Mouse (Mus musculus) NIH3T3 (cell line): ENCODE measurements around the gene S100b.

Experiments used
- DNase-seq: peaks from one replicate; pipeline ENCODE4 v3.0.0-alpha.2; 2012; ENCODE audit warnings: low read depth

Gene S100b

GRCm38 (mm10) chr10:76253536-76253935 lies at the start of gene S100b:
TSS of gene S100b (plus strand) at chr10:76253853.
- DNase-seq = peak; percentile 79

- DNase-seq = no peak
These were observed 46.3 kb upstream of the S100b start for GRCm38 (mm10) chr10:76207262-76207796.

GRCm38 (mm10) chr10:76209241-76209640 lies 44.4 kb upstream of the S100b start:
- DNase-seq = no peak

- DNase-seq = no peak
These were observed 42.8 kb upstream of the S100b start for GRCm38 (mm10) chr10:76210806-76211205.

GRCm38 (mm10) chr10:76212121-76212520 lies 41.5 kb upstream of the S100b start:
- no peak for DNase-seq

DNA sequence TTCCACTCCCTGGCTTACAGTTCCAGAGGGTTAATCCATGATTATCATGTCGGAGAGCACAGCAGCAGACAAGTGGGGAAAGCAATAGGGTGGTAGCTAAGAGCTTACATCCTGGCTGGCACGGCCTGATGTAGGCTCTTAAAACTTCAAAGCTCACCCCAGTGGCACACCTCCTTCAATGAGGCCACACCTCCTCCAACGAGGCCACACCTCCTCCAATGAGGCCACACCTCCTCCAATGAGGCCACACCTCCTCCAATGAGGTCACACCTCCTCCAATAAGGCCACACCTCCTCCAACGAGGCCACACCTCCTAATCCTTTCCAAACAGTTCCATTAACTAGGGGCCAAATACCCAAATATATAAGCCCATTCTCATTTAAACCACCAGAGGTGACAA lies 39.5 kb upstream of the S100b start:
- no peak for DNase-seq

DNA sequence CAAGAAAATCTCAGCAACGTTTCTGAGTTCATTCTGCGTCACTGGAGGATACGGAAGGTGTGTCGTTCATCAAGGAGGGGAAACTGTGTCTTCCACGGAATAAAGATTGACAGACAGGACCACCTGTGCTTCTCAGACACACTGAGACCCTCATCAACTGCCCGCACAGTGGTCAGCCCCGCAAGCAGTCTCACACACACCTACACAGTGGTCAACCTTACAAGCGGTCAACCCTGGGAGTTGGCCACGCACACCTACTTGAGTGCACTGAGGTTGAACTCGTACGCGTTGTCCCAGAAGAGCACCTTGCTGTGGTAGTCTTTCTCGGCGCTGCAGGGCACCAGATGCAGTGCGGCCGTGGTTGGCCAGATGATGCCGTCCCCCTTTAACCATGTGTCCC lies 36.6 kb upstream of the S100b start:
- no peak for DNase-seq

DNA sequence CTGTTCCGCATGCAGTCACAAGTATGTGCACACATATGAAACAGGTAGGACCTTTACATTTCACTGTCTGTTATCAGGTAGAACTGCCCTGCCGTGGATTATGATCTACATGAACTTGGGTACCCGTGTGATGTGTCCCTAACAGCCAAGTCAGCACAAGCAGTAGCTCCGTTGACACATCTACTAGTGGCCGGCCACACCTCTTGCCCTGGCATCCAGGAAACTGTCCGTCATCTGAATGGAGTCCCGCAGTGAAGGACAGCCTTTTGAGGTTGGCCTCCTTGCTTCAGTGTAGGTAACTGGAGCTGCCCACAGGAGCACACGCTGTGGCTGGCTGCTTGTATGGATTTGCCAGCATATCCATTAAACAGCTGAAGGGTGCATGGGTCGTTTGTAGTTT lies 35.4 kb upstream of the S100b start:
- DNase-seq = no peak

DNA sequence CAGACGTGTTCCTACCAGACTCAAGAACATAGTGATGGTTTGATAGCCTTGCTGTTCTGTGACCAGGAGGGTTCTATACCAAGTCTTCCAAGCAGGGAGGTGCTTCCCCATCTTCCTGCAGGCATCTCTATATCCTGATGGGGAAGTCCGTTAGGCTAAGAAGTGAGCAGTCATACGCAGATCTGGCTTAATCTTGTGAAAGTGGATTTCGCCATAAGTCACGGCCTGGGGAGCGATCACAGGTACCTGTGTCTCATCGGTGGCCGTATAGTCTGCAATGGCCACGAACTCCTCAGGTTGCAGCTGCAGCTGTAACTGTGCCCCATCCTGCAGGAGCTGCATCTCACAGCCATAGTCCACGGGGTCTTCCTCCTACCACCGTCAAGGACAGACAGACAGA lies 27.7 kb upstream of the S100b start:
- no peak for DNase-seq

- peak; percentile 34 for DNase-seq
These were observed 24.0 kb upstream of the S100b start for GRCm38 (mm10) chr10:76229627-76230026.

DNA sequence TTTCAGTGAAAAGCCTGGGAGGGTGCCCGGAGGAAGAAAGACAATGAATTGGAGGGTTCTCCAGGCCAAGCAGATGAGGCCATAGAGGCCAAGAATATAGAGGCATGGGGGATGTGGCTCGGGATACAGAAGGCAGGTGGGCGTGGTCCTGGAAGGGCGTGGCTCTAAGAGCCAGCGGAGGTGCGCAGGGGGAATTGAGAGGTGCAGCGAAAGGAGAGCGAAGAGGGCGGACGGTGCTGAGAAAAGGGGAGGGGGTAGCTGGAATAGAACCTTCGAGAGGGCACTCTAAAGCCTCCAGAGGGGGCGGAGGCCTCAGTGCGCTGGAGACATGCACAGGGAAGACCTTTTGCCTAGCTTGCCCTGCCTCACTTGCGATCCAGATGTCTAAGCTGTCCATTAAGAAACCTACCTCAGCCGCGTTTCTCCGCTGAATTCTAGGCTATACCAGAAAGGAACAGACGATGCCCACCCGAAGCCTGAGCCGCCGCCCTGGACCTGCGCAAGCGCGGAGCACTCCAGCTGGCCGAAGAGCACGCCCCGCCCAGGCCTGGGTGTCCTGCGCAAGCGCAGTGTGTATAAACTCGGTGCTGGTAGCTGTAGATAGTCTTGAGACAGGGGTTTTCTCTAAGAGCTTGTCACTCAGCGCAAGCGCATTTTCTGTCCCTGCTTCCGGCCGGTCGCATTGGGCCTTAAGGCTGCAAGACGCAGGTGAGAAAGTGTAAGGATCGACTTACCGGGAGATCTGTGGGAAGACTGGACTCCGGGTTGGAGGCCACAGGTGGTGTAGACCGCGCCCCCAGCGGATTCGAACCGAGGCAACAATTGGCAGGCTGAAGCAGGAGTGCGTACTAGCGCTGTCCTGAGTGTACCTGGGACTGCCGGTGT lies 16.1 kb upstream of the S100b start, which contains the start of gene Prmt2:
Gene Prmt2, minus strand, starts transcription at position 525 of the 885 bp plus-strand sequence.
- DNase-seq = peak; percentile 98

GRCm38 (mm10) chr10:76239401-76239800 lies 14.3 kb upstream of the S100b start:
- DNase-seq = no peak

GRCm38 (mm10) chr10:76245106-76245505 lies 8.5 kb upstream of the S100b start:
- DNase-seq = no peak

- no peak for DNase-seq
These were observed 7.1 kb upstream of the S100b start for GRCm38 (mm10) chr10:76246601-76247000.

DNA sequence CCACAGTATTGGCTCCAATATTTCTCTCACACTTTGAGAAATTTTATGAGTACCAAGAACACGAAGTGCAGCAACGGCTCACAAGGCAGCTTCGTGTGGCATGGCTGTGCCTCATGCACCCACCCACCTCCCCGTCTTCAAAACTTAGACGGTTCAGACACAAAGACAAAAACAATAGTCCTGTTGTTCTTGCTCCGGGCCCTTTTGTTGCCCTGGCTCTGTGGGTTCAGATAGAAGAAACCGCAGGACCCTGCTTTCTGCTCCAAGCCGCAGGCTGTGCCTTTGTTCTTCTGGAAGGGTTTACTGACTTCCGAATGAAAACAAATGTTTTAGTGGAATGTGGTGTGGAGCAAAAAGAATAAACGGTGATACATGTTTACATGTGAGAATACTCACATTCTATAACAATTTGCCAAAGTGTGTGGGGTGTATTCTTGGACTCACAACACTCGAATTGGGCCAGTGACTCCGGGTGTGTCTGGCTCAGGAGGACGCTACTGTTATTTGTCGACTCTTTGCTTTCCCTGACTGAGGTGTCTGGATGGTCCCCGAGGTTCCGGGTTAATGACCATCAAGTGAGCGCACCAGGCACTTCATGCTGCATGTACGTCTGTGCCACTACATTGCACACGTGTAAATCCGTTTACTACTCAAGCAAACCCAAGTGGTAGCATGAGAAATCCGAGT lies 5.5 kb upstream of the S100b start:
- DNase-seq = no peak

GRCm38 (mm10) chr10:76248647-76248968 lies 5.0 kb upstream of the S100b start:
- no peak for DNase-seq

DNA sequence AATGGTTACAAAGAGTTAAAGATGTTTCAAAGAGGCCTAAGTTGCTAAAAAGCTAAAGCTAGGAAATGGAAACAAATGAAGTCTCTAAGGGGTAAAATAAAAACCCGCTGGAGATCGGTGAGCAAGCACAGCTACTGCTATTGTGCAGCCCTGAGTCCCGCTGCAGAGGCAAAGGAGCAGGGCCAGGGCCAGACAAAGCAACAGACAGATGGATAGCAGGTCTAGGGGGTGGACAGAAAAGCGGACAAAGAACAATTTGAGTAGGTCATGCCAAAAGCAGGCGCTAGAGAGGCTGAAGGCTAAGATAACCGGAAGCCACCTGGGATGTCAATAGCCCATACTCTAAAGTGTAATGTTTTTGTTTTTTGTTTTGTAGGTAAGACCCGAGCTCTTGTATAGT lies 2.8 kb upstream of the S100b start:
- no peak for DNase-seq

- no peak for DNase-seq
These were observed 574 bp upstream of the S100b start for GRCm38 (mm10) chr10:76253079-76253478.

DNA sequence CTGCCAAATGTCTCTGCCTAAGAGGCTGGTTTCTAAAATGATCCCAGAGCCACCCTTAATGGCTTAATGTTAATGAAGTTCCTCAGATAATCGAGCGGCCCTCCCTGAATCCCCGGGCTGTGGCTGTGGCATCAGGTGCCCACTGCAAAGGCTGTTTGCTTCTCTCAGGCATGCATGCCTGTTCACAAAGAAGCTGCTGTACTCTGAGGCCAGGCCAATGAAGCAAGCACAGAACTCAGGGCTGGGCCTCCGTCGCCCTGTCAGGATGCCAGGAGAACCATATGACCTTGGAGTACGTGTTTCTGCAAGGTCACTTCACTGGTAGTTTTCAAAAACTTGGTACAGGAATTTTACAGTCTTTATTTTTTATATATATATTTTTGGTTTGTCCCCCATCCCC lies 2.0 kb downstream of the S100b start:
- peak; percentile 21 for DNase-seq

DNA sequence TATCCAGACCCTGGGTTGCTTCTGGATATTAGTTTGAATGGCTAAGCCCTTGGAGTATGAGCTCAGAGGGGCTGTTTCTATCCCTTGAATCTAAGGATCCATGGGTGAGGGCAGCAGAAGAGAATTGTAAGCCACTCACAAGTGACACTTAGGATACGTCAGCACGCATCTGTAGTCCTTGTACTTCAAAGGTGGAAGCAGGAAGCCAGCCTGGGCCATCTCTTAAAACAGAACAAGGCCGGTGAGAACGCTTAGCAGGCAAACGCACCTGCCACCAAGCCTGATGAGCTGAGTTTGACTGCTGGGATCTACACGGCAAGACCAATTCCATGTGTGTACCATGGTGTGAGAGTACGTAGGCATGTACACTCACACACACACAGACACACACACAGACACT lies 3.6 kb downstream of the S100b start:
- no peak for DNase-seq

DNA sequence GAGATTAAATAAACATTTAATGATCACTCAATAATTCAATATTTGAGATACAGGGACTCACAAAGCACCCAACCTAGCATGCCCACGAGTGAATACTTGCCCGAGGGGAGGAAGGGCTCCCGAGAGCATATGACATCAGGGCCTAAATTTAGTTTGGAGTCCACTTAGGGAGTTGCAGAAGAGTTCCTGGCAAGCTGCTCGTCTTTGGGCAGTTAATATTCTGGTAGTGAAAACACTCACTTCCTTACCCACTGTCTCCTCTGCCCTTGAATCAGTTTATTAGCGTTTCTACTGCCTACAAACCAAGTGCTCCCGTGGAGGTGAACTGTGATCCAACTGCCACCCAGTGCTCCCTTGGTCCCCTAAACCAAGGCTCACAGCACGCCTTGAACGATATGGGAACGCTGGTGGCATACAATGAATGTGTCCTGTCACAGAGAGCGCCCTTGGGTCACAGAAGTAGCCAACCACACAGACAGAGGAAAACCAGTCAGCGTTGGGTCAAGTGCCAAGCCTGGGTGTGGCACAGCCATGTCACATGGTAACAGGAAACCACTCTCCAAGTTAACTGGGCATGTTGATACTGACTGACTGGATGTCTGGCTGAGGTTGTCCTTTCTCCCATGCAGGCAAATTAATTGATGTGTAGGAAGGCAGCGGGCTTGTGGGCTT lies 4.2 kb downstream of the S100b start:
- DNase-seq = peak; percentile 54

GRCm38 (mm10) chr10:76259566-76260232 lies 6.0 kb downstream of the S100b start:
- DNase-seq = no peak
